Mouse (Mus musculus): Measurements from ENCODE around the gene Lrrc26. TPM values are rescaled to one million over a fixed set of nuclear protein-coding genes. Genes with fewer than 3 reads are reported as not detected.

Gene Lrrc26
- polyA plus RNA-seq, 1 experiment from 2014 or later = 34.9 TPM

DNA sequence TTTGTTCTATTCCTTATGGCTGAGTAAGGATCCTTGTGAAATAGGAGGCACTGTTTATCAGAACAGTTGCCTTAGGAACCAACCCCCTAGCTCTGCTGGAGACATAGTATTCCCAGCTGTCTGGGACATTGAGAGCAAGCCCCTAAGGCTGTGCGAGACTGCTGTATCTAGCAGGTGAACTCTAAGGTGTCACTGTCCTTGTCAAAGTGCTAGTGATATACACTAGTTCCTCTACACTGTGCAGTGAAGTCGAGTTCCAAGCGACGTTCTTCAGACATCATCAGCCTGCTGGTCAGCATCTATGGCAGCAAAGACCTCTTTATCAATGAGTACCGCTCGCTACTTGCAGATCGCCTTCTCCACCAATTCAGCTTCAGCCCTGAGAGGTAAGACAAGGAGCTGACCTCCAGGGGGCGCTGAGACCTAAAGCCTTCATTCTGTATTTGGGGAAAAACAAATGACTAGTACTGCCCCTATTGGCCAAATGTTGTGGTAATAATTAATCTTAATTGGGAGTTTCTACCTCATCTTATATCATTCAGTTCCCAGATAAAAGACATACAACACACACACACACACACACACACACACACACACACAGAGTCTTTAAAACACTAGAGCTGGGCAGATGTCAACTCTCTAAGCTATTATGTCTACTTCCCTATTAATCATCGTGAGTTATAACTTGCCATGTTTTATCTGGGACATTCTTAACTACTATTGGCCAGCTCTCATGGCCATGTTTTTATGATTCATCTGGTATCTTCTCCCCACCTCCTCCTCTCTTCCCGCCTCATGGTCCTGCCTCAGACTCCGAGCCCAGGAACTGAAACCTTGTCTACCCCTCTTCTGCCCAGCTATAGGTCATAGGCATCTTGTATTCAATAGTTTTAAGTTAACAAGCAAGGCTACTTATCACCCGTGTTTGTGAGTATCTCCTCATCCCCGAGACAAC, 10.5 kb upstream of the Lrrc26 start:
- peak; percentile 72 for ATAC-seq (ENCODE audit: low FRiP score, low TSS enrichment)
- 61% methylated on average over 13 of the region's 13 CpGs for WGBS
- no peaks in the 10 kb centered on the region for H3K4me1 ChIP-seq (replicated peaks; ENCODE audit: control insufficient read depth, insufficient read depth)
- H3K4me2 ChIP-seq (replicated peaks; ENCODE audit: low read depth) = no peak overlapping the region
- H3K27me3 ChIP-seq (ENCODE audit: control insufficient read depth, insufficient read depth, low read length) = no peaks in the 10 kb centered on the region
- H3K9me3 ChIP-seq (ENCODE audit: control insufficient read depth, low read length) = no peaks in the 10 kb centered on the region
- no peak overlapping the region for H3K9ac ChIP-seq (ENCODE audit: low read length)
- TF ChIP-seq EP300 (optimal IDR thresholded peaks at IDR 0.05) = no peak
- peak; percentile 96 for TF ChIP-seq CTCF (IDR thresholded peaks at IDR 0.05; ENCODE audit: low read depth)
- peaks cover 51% of the 10 kb centered on the region for H3K36me3 ChIP-seq (ENCODE audit: control insufficient read depth, insufficient read depth, low read length)
- DNase-seq (ENCODE audit: low spot score) = peak; percentile 93
- no peak overlapping the region for H3K27ac ChIP-seq (replicated peaks)
- no peak overlapping the region for H3K4me3 ChIP-seq (ENCODE audit: low read depth, low read length)

DNA sequence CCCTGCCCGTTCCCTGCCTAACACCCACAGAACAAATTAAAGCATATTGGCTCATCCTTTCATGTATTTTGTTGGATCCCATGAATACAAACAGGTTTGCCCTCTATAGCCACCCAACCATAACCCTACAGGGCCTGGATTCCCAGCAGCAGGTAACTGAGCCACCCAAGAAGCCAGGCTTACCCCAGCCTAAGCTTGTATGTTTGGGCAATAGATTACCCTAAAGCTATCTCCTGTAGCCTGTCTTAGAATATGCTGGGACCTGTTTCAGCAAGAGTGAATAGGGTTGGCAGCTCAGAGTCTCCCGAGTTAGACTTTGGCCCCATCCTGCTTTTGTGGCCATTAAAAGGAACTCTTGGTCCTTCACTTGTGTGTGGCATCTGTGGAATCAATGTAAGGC, 4.2 kb upstream of the Lrrc26 start:
- H3K9me3 ChIP-seq (ENCODE audit: control insufficient read depth, low read length) = no peaks in the 10 kb centered on the region

DNA sequence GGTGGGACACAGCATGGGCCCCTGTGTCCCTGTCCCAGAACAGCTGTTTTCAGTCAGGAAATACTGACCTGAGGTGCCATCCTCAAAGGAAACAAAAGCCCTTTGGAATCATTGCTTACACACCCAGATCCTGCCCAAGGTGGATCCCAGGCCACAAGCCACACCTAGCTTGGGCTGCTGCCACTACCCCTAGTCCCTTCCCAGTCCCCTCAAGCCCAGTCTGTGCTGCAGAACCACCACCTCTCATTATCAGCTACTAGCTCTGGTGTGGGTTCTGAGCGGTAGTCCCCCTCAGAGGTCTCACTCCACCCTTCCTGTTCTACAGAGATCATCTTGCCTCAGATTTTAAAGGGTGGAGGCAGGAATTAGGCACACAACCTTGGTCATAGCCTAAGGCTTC, 3.4 kb upstream of the Lrrc26 start:
- H3K9ac ChIP-seq (ENCODE audit: low read length) = no peak overlapping the region
- peak; percentile 64 for DNase-seq (ENCODE audit: low spot score)
- H3K4me2 ChIP-seq (replicated peaks; ENCODE audit: low read depth) = no peak overlapping the region
- H3K9me3 ChIP-seq (ENCODE audit: control insufficient read depth, low read length) = no peaks in the 10 kb centered on the region
- no peak overlapping the region for H3K4me3 ChIP-seq (ENCODE audit: low read depth, low read length)
- peaks cover 17% of the 10 kb centered on the region for H3K36me3 ChIP-seq (ENCODE audit: control insufficient read depth, insufficient read depth, low read length)
- TF ChIP-seq EP300 (optimal IDR thresholded peaks at IDR 0.05) (no peak), CTCF (IDR thresholded peaks at IDR 0.05; ENCODE audit: low read depth) (no peak)
- H3K4me1 ChIP-seq (replicated peaks; ENCODE audit: control insufficient read depth, insufficient read depth) = peaks cover 8% of the 10 kb centered on the region; the same call in 1 of the 2 replicates
- WGBS = 33% methylated on average over 1 of the region's 1 CpGs
- ATAC-seq (ENCODE audit: low FRiP score, low TSS enrichment) = peak; percentile 33
- peak overlapping the region; percentile 94 for H3K27ac ChIP-seq (replicated peaks)
- H3K27me3 ChIP-seq (ENCODE audit: control insufficient read depth, insufficient read depth, low read length) = peaks cover 2% of the 10 kb centered on the region; the same call in 1 of the 2 replicates

More for the DNA sequence above, 4.2 kb upstream of the Lrrc26 start:
- 0 out of 2 replicates have a peak, but pooled peaks cover 2% of the 10 kb centered on the region for H3K27me3 ChIP-seq (ENCODE audit: control insufficient read depth, insufficient read depth, low read length)
- no peak for TF ChIP-seq EP300 (optimal IDR thresholded peaks at IDR 0.05)
- TF ChIP-seq CTCF (IDR thresholded peaks at IDR 0.05; ENCODE audit: low read depth) = no peak
- WGBS = 63% methylated on average over 2 of the region's 2 CpGs
- H3K36me3 ChIP-seq (ENCODE audit: control insufficient read depth, insufficient read depth, low read length) = peaks cover 23% of the 10 kb centered on the region
- peak overlapping the region; percentile 94 for H3K27ac ChIP-seq (replicated peaks)
- no peak overlapping the region for H3K4me2 ChIP-seq (replicated peaks; ENCODE audit: low read depth)
- H3K4me1 ChIP-seq (replicated peaks; ENCODE audit: control insufficient read depth, insufficient read depth) = peaks cover 8% of the 10 kb centered on the region; the same call in 1 of the 2 replicates
- no peak overlapping the region for H3K4me3 ChIP-seq (ENCODE audit: low read depth, low read length)
- no peak for ATAC-seq (ENCODE audit: low FRiP score, low TSS enrichment)
- no peak overlapping the region for H3K9ac ChIP-seq (ENCODE audit: low read length)
- no peak for DNase-seq (ENCODE audit: low spot score)

DNA sequence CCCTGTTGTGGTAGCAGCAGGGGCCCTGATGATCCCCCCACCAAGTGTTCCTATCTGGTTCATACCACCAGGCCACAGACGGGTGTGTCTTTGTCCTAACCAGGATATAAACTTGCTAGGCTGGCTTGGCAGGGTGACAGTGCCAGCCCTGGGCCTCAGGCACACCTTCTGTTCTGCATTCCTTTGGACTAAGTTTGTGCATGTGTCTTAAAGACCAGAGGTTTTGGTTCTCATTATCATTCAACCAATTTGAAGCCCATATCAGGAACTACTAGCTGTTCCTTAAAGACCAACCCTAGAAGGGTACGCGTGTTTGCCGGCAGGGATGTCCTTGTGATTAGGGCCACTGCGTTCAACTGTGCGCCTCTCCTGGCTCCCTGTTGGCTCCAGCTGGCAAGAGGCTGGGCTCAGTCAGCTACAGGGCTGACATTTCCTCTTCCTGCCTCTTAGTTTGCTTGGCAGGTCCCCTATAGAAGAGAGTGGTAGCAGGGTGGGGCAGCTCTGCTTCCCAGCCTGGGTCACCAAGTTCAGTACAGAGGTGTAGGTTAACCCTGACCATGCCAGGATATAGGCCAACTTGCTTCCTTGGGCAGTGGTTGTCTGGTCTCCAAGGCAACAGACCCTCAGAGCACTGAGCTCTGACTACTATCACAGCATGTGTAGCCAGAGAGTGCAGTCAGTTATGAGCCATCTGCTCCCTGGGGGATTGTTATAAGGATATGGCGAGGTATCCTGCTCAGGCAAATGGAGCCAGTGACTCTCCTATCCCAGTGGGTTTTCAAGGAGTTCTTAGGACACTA, 2.7 kb upstream of the Lrrc26 start:
- Histone ChIP-seq H3K4me3 (ENCODE audit: low read depth, low read length) (no peak overlapping the region), H3K9ac (ENCODE audit: low read length) (no peak overlapping the region), H3K4me2 (replicated peaks; ENCODE audit: low read depth) (0 out of 2 replicates have a peak overlapping the region, but pooled peaks have one; percentile 8), H3K27ac (replicated peaks) (peak overlapping the region; percentile 94), H3K9me3 (ENCODE audit: control insufficient read depth, low read length) (no peaks in the 10 kb centered on the region), H3K27me3 (ENCODE audit: control insufficient read depth, insufficient read depth, low read length) (peaks cover 8% of the 10 kb centered on the region; the same call in 1 of the 2 replicates), H3K36me3 (ENCODE audit: control insufficient read depth, insufficient read depth, low read length) (peaks cover 17% of the 10 kb centered on the region), H3K4me1 (replicated peaks; ENCODE audit: control insufficient read depth, insufficient read depth) (peaks cover 8% of the 10 kb centered on the region; the same call in 1 of the 2 replicates)
- ATAC-seq (ENCODE audit: low FRiP score, low TSS enrichment) = peak; percentile 82
- TF ChIP-seq EP300 (optimal IDR thresholded peaks at IDR 0.05) (peak; percentile 94), CTCF (IDR thresholded peaks at IDR 0.05; ENCODE audit: low read depth) (no peak)
- DNase-seq (ENCODE audit: low spot score) = peak; percentile 89
- 31% methylated on average over 7 of the region's 7 CpGs for WGBS

DNA sequence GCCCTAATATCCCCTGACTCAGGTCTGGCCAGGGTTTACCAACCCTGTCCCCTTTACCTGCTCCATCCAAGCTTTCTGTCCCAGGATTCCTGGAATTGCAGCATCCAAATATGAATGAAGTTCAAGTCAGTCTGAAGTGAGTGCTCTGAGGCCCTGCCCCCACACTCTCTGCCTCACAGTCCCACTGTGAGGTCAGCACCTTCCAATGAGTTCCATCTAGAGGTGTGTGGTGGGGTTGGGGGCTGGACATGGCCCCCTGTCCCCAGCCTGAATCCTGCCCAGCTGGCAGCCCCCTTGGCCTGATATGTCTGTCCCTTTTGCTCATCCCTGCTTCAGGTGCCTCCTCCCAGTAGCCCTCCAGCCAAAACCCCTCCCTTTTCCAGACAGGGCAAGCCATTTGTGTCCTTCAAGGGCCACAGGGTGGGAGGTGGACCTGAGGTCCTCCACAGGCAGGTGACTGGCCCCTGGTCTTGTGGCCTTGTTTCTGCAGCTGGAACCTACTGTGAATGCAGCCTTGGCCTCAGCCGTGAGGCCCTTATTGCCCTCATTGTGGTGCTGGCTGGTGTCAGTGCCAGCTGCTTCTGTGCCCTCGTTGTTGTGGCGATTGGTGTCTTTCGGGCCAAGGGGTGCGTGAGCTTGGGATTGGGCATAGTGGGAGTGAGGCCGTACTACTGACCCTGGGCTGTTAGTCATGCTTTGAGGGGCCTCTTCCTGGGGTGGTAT, 1.6 kb upstream of the Lrrc26 start, which contains the start of gene Tmem210:
Gene Tmem210, plus strand, starts transcription at position 219 of the 723 bp plus-strand sequence.
- TF ChIP-seq EP300 (optimal IDR thresholded peaks at IDR 0.05) (no peak), CTCF (IDR thresholded peaks at IDR 0.05; ENCODE audit: low read depth) (no peak)

More for the DNA sequence above, 1.6 kb upstream of the Lrrc26 start, which contains the start of gene Tmem210:
- Histone ChIP-seq H3K4me1 (replicated peaks; ENCODE audit: control insufficient read depth, insufficient read depth) (peaks cover 8% of the 10 kb centered on the region; the same call in 1 of the 2 replicates), H3K36me3 (ENCODE audit: control insufficient read depth, insufficient read depth, low read length) (peaks cover 13% of the 10 kb centered on the region), H3K4me2 (replicated peaks; ENCODE audit: low read depth) (0 out of 2 replicates have a peak within 1 kb of the TSS, but pooled peaks have one; percentile 8), H3K27me3 (ENCODE audit: control insufficient read depth, insufficient read depth, low read length) (peaks cover 8% of the 10 kb centered on the region; the same call in 1 of the 2 replicates), H3K9me3 (ENCODE audit: control insufficient read depth, low read length) (no peaks in the 10 kb centered on the region), H3K4me3 (ENCODE audit: low read depth, low read length) (no peak within 1 kb of the TSS), H3K27ac (replicated peaks) (peak within 1 kb of the TSS; percentile 94), H3K9ac (ENCODE audit: low read length) (no peak within 1 kb of the TSS)
- DNase-seq (ENCODE audit: low spot score) = no peak
- no peak for ATAC-seq (ENCODE audit: low FRiP score, low TSS enrichment)
- 69% methylated on average over 6 of the region's 6 CpGs for WGBS
